Mouse (Mus musculus) testis, adult 2 months (tissue): ENCODE measurements at regions not wholly inside any gene's neighbourhood (a gene's known extent, or its start where the extent isn't known, plus 50 kb on each side); places are given as distances from the start of the nearest gene placed in this dataset.
"Not testable (repeated sequence)": the region's sequence is repeated elsewhere in the genome, so short reads cannot be mapped to it uniquely, and the experiment has no call there.

Experiments used
- CTCF ChIP-seq: fragments of 200-500 bp; IDR thresholded peaks from 2 replicates; pipeline ENCODE4 v1.5.1; 2012; ENCODE audit warnings: low read depth, mild to moderate bottlenecking, inconsistent platforms, low read length, moderate library complexity; ENCODE audit not compliant: control insufficient read depth, insufficient read depth, insufficient replicate concordance
- POLR2A ChIP-seq: fragments of 200-500 bp; IDR thresholded peaks from 2 replicates; pipeline ENCODE4 v1.6.1; 2012; ENCODE audit warnings: low read depth, mild to moderate bottlenecking, inconsistent platforms, low read length, moderate library complexity; ENCODE audit not compliant: control insufficient read depth

GRCm38 (mm10) chr6:67698952-67699351 is 163.4 kb upstream of the Tacstd2 start:
- not testable (repeated sequence) for TF ChIP-seq CTCF, POLR2A
